In genomic region chr10:85242701-85243100, GRCm38 (mm10) we compare ENCODE assay signal across 8 mouse cellular contexts.
"Had no signal": no experiment of that assay in that cellular context is flagged by ENCODE, and none has a peak within 500 bp of the region (broad histone marks: within the 10 kb centered on the region; RNA-seq: fewer than 3 reads in every experiment).

No protein-coding gene starts in this region.

- ATAC-seq: lung, postnatal 0 days had no signal

- DNase-seq: kidney, postnatal 10 days; lung, adult 2 months; lung, postnatal 36 days; midbrain, embryonic 14.5 days; right cerebral cortex, postnatal 4 days; thymus, adult 2 months; thymus, postnatal 25 days had no signal
